Mouse (Mus musculus): ENCODE data around the gene Cenpf. TPM values are rescaled to one million over a fixed set of nuclear protein-coding genes. Genes with fewer than 3 reads are reported as not detected.

Gene Cenpf
- total and polyA plus RNA-seq, 3 experiments: 16.5 to 28.2 (median 21.5) TPM

DNA sequence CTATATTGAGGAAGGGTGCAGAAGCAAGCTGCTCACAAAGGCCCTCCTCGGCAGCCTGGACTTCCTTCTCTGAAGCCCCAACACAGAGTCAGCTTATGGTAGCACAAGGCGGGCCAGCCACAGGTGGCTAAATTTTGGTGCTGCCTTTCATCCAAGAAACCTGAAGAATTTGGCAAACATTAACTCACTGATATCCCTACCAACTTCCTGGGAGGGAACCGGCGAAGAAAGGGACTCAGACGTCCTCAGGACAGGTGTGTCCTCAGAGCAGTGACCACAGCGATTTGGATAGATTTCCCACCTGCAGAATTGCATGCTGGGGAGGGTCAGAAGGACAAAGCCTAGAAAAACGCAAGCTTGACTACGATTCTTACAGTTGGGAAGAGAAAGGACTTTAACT lies 44.3 kb upstream of the Cenpf start:
- in situ Hi-C loops (cut with MboI; ENCODE audit: low pct_ligation_motif_present, low pct_unique_long_range_greater_than_20kb, low sequenced_read_pairs) (no loop called here), dilution Hi-C loops (cut with MboI; ENCODE audit: extremely low pct_ligation_motif_present, extremely low pct_unique_long_range_greater_than_20kb, low sequenced_read_pairs) (no loop called here)
- H3K4me2 ChIP-seq (ENCODE audit: insufficient read depth, low read depth, poor library complexity, severe bottlenecking): no peak overlapping the region
- H3K27me3 ChIP-seq (replicated peaks): no peaks in the 10 kb centered on the region
- H3K9ac ChIP-seq (ENCODE audit: insufficient read depth, low read depth): no peak overlapping the region
- no peak overlapping the region for H3K4me3 ChIP-seq (replicated peaks in 1 of 3; ENCODE audit: low read depth in 2 of 3, low read length in 2 of 3, poor library complexity in 1 of 3)
- no peaks in the 10 kb centered on the region for H3K79me2 ChIP-seq (replicated peaks; ENCODE audit: control insufficient read depth, extremely low read depth, insufficient read depth, poor library complexity, severe bottlenecking)
- peaks cover 6% of the 10 kb centered on the region for H3K9me3 ChIP-seq (replicated peaks; ENCODE audit: low read length)
- DNase-seq (ENCODE audit: extremely low read depth): no peak
- H3K36me3 ChIP-seq (replicated peaks in 1 of 2; ENCODE audit: control insufficient read depth in 1 of 2, insufficient read depth in 1 of 2, low read length in 1 of 2): no peaks in the 10 kb centered on the region
- peaks cover 0 to 3% of the 10 kb centered on the region in 2 experiments; a peak in 2 of 4 replicates for H3K4me1 ChIP-seq (ENCODE audit: control insufficient read depth in 1 of 2, insufficient read depth in 2 of 2)
- TF ChIP-seq UBTF (IDR thresholded peaks at IDR 0.05; ENCODE audit: low read depth, low read length): no peak
- TF ChIP-seq USF2 (conservative IDR thresholded peaks at IDR 0.05; ENCODE audit: low read depth, low read length): no peak
- no peak overlapping the region for H3K27ac ChIP-seq (ENCODE audit: insufficient read depth, low read depth)

GRCm38 (mm10) chr1:189731697-189732096 lies 43.8 kb upstream of the Cenpf start:
- dilution Hi-C loops (cut with MboI; ENCODE audit: extremely low pct_ligation_motif_present, extremely low pct_unique_long_range_greater_than_20kb, low sequenced_read_pairs) (no loop called here), in situ Hi-C loops (cut with MboI; ENCODE audit: low pct_ligation_motif_present, low pct_unique_long_range_greater_than_20kb, low sequenced_read_pairs) (no loop called here)
- Histone ChIP-seq H3K4me1 (ENCODE audit: control insufficient read depth in 1 of 2, insufficient read depth in 2 of 2) (peaks cover 0 to 7% of the 10 kb centered on the region in 2 experiments; a peak in 2 of 4 replicates), H3K27me3 (replicated peaks) (no peaks in the 10 kb centered on the region), H3K27ac (ENCODE audit: insufficient read depth, low read depth) (no peak overlapping the region), H3K36me3 (replicated peaks in 1 of 2; ENCODE audit: control insufficient read depth in 1 of 2, insufficient read depth in 1 of 2, low read length in 1 of 2) (no peaks in the 10 kb centered on the region), H3K9me3 (replicated peaks; ENCODE audit: low read length) (peaks cover 6% of the 10 kb centered on the region), H3K4me3 (replicated peaks in 1 of 3; ENCODE audit: low read depth in 2 of 3, low read length in 2 of 3, poor library complexity in 1 of 3) (no peak overlapping the region), H3K4me2 (ENCODE audit: insufficient read depth, low read depth, poor library complexity, severe bottlenecking) (no peak overlapping the region), H3K79me2 (replicated peaks; ENCODE audit: control insufficient read depth, extremely low read depth, insufficient read depth, poor library complexity, severe bottlenecking) (no peaks in the 10 kb centered on the region), H3K9ac (ENCODE audit: insufficient read depth, low read depth) (no peak overlapping the region)
- TF ChIP-seq JUND (conservative IDR thresholded peaks at IDR 0.05; ENCODE audit: low read depth, low read length) (no peak), MAX (IDR thresholded peaks at IDR 0.05; ENCODE audit: low read length) (no peak), POLR2A (IDR thresholded peaks at IDR 0.05; ENCODE audit: low read depth, low read length) (no peak), ZKSCAN1 (IDR thresholded peaks at IDR 0.05; ENCODE audit: borderline replicate concordance, low read depth, low read length) (no peak), NRF1 (IDR thresholded peaks at IDR 0.05; ENCODE audit: low read depth, low read length) (no peak), UBTF (IDR thresholded peaks at IDR 0.05; ENCODE audit: low read depth, low read length) (no peak), BHLHE40 (IDR thresholded peaks at IDR 0.05; ENCODE audit: low read depth, low read length) (no peak), RAD21 (IDR thresholded peaks at IDR 0.05; ENCODE audit: low read depth, low read length) (no peak), RCOR1 (conservative IDR thresholded peaks at IDR 0.05; ENCODE audit: low read depth, low read length) (no peak)
- DNase-seq (ENCODE audit: extremely low read depth): no peak

DNA sequence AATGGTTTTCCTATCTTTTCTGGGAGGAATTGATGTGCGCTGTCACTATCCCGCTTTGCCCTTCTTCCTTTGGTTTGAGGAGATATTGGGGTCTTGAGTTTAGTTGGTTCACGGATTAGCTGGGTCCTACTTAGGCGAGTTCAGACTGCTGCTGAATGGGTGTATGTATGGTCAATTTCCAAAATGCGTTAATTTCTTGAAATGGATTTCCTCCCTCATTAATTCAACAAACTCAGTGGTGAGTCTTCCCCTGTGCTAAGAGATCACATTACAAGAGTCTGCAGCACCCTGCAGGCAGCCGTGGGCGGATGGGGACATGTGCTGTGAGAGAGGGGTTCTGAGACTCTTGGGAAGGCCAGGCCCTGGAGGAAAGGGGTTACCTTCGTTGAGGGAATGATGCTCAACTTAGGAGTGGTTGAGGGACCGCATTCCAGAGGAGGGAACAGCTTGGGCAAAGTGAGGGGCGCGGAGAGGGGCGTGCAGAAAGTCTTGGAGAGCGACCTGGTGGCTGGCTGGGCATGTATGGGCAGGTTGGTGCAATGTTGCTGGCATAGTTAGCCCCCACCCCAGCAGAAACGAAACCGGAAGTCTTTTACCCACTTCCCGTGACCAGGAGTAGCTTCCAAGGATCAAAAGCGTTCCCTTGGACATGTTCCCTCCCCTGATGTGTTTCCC lies 41.4 kb upstream of the Cenpf start:
- H3K27ac ChIP-seq (ENCODE audit: insufficient read depth, low read depth): no peak overlapping the region
- H3K4me1 ChIP-seq (ENCODE audit: control insufficient read depth in 1 of 2, insufficient read depth in 2 of 2): peaks cover 0 to 15% of the 10 kb centered on the region in 2 experiments; a peak in 2 of 4 replicates
- H3K4me2 ChIP-seq (ENCODE audit: insufficient read depth, low read depth, poor library complexity, severe bottlenecking): no peak overlapping the region
- H3K9me3 ChIP-seq (replicated peaks; ENCODE audit: low read length): peaks cover 8% of the 10 kb centered on the region
- H3K36me3 ChIP-seq (replicated peaks in 1 of 2; ENCODE audit: control insufficient read depth in 1 of 2, insufficient read depth in 1 of 2, low read length in 1 of 2): no peaks in the 10 kb centered on the region
- dilution Hi-C loops (cut with MboI; ENCODE audit: extremely low pct_ligation_motif_present, extremely low pct_unique_long_range_greater_than_20kb, low sequenced_read_pairs) (no loop called here), in situ Hi-C loops (cut with MboI; ENCODE audit: low pct_ligation_motif_present, low pct_unique_long_range_greater_than_20kb, low sequenced_read_pairs) (no loop called here)
- no peak for TF ChIP-seq NELFE (IDR thresholded peaks at IDR 0.05; ENCODE audit: low read depth, low read length)
- TF ChIP-seq MAX (IDR thresholded peaks at IDR 0.05; ENCODE audit: low read length): no peak
- TF ChIP-seq RAD21 (IDR thresholded peaks at IDR 0.05; ENCODE audit: low read depth, low read length): no peak
- TF ChIP-seq POLR2A (IDR thresholded peaks at IDR 0.05; ENCODE audit: low read depth, low read length): no peak
- no peak for TF ChIP-seq ETS1 (conservative IDR thresholded peaks at IDR 0.05; ENCODE audit: low read depth, low read length)
- TF ChIP-seq TCF12 (IDR thresholded peaks at IDR 0.05; ENCODE audit: low read depth, low read length): no peak
- TF ChIP-seq CHD1 (IDR thresholded peaks at IDR 0.05; ENCODE audit: low read depth, low read length): no peak
- TF ChIP-seq ZMIZ1 (IDR thresholded peaks at IDR 0.05; ENCODE audit: low read depth, low read length): no peak
- no peak for TF ChIP-seq JUND (conservative IDR thresholded peaks at IDR 0.05; ENCODE audit: low read depth, low read length)
- no peak for TF ChIP-seq HCFC1 (IDR thresholded peaks at IDR 0.05; ENCODE audit: low read depth, low read length)
- TF ChIP-seq PAX5 (IDR thresholded peaks at IDR 0.05; ENCODE audit: low read length): no peak
- TF ChIP-seq EP300 (IDR thresholded peaks at IDR 0.05; ENCODE audit: low read length): no peak
- no peak for TF ChIP-seq MEF2A (IDR thresholded peaks at IDR 0.05; ENCODE audit: borderline replicate concordance, low read depth, low read length)
- no peak for TF ChIP-seq E2F4 (IDR thresholded peaks at IDR 0.05; ENCODE audit: insufficient replicate concordance, low read depth, low read length)
- TF ChIP-seq RCOR1 (conservative IDR thresholded peaks at IDR 0.05; ENCODE audit: low read depth, low read length): no peak
- no peak for TF ChIP-seq NRF1 (IDR thresholded peaks at IDR 0.05; ENCODE audit: low read depth, low read length)
- H3K9ac ChIP-seq (ENCODE audit: insufficient read depth, low read depth): no peak overlapping the region
- H3K79me2 ChIP-seq (replicated peaks; ENCODE audit: control insufficient read depth, extremely low read depth, insufficient read depth, poor library complexity, severe bottlenecking): no peaks in the 10 kb centered on the region
- no peaks in the 10 kb centered on the region for H3K27me3 ChIP-seq (replicated peaks)
- H3K4me3 ChIP-seq (replicated peaks in 1 of 3; ENCODE audit: low read depth in 2 of 3, low read length in 2 of 3, poor library complexity in 1 of 3): no peak overlapping the region
- no peak for DNase-seq (ENCODE audit: extremely low read depth)

Measured in CH12.LX (cell line).